Mouse (Mus musculus) liver, embryonic 11.5 days (tissue): ENCODE measurements at regions not wholly inside any gene's neighbourhood (a gene's known extent, or its start where the extent isn't known, plus 50 kb on each side); places are given as distances from the start of the nearest gene placed in this dataset. TPM values are rescaled to one million over a fixed set of nuclear protein-coding genes. Genes with fewer than 3 reads are reported as not detected.

ENCODE experiments used
- ATAC-seq: fragments of 200-750 bp; cut with Nextera tagmentation; replicated peaks from 2 replicates; pipeline ENCODE4 v1.8.0; 2017; ENCODE audit warnings: moderate number of reproducible peaks, mild to moderate bottlenecking, moderate TSS enrichment, moderate library complexity; ENCODE audit not compliant: low FRiP score
- DNase-seq: peaks from one replicate; pipeline ENCODE4 v3.0.0-alpha.2; 2017; ENCODE audit warnings: low spot score
- H3K27ac ChIP-seq: fragments of 300-500 bp; sonication (generic); 2 replicates; pipeline ENCODE4 v1.5.1; 2014; ENCODE audit warnings: mild to moderate bottlenecking, low read depth, low read length, control low read depth
- H3K27me3 ChIP-seq: fragments of 300-500 bp; sonication (generic); replicated peaks from 2 replicates; pipeline ENCODE4 v1.6.1; 2014; ENCODE audit warnings: low read length, mixed read lengths; ENCODE audit not compliant: control insufficient read depth, insufficient read depth
- H3K36me3 ChIP-seq: fragments of 300-500 bp; sonication (generic); 2 replicates; pipeline ENCODE4 v1.6.1; 2014; ENCODE audit warnings: mild to moderate bottlenecking, low read length, moderate library complexity, mixed read lengths; ENCODE audit not compliant: control insufficient read depth, insufficient read depth
- H3K4me1 ChIP-seq: fragments of 300-500 bp; sonication (generic); replicated peaks from 2 replicates; pipeline ENCODE4 v1.6.1; 2014; ENCODE audit warnings: low read length, mixed read lengths; ENCODE audit not compliant: control insufficient read depth, insufficient read depth
- H3K4me2 ChIP-seq: fragments of 300-500 bp; sonication (generic); 2 replicates; pipeline ENCODE4 v1.6.1; 2014; ENCODE audit warnings: mild to moderate bottlenecking, control low read depth, moderate library complexity
- H3K4me3 ChIP-seq: fragments of 300-500 bp; sonication (generic); 2 replicates; pipeline ENCODE4 v1.5.1; 2014; ENCODE audit warnings: low read depth, low read length, control low read depth
- H3K9ac ChIP-seq: fragments of 300-500 bp; sonication (generic); 2 replicates; pipeline ENCODE4 v1.6.1; 2014; ENCODE audit warnings: low read depth, low read length, control low read depth
- H3K9me3 ChIP-seq: fragments of 300-500 bp; sonication (generic); 2 replicates; pipeline ENCODE4 v1.6.1; 2016; ENCODE audit warnings: low read length, inconsistent platforms, mixed read lengths; ENCODE audit not compliant: control insufficient read depth
- WGBS: fragments of 180-500 bp; shearing (Covaris S2); extraction: QIAGEN DNeasy Blood & Tissue Kit; methylation state at CpG from one replicate; pipeline ENCODE4 v1.1.7; 2014; 5-methylcytosine and 5-hydroxymethylcytosine counted together
- microRNA-seq: library from miRNA; unstranded; fragments of <30 nt; microRNA quantifications from one replicate; pipeline ENCODE4, GENCODE M21; 2017; ENCODE audit warnings: borderline number of aligned reads

- DNase-seq = no peak
- ATAC-seq = no peak
- Histone ChIP-seq H3K9ac (no peak overlapping the region), H3K4me3 (no peak overlapping the region), H3K4me2 (no peak overlapping the region), H3K27ac (no peak overlapping the region), H3K36me3 (no peaks in the 10 kb centered on the region), H3K9me3 (no peaks in the 10 kb centered on the region), H3K4me1 (no peaks in the 10 kb centered on the region), H3K27me3 (no peaks in the 10 kb centered on the region)
These were observed 69.3 kb upstream of the Adamts16 start for GRCm38 (mm10) chr13:70910934-70911333.

GRCm38 (mm10) chr13:70904834-70905233 lies 63.2 kb upstream of the Adamts16 start:
- DNase-seq = no peak
- no peak overlapping the region for H3K4me2 ChIP-seq
- no peak overlapping the region for H3K4me3 ChIP-seq
- no peak overlapping the region for H3K9ac ChIP-seq
- H3K4me1 ChIP-seq = no peaks in the 10 kb centered on the region
- H3K9me3 ChIP-seq = no peaks in the 10 kb centered on the region
- no peaks in the 10 kb centered on the region for H3K27me3 ChIP-seq
- no peak for ATAC-seq
- H3K36me3 ChIP-seq = no peaks in the 10 kb centered on the region
- H3K27ac ChIP-seq = no peak overlapping the region

GRCm38 (mm10) chr13:70903831-70904230 lies 62.2 kb upstream of the Adamts16 start:
- no peak overlapping the region for H3K4me2 ChIP-seq
- H3K9ac ChIP-seq = no peak overlapping the region
- ATAC-seq (no peak), DNase-seq (no peak)
- H3K36me3 ChIP-seq = no peaks in the 10 kb centered on the region
- 73% methylated on average over 8 of the region's 8 CpGs for WGBS
- H3K4me1 ChIP-seq = no peaks in the 10 kb centered on the region
- H3K9me3 ChIP-seq = no peaks in the 10 kb centered on the region
- no peak overlapping the region for H3K27ac ChIP-seq
- H3K4me3 ChIP-seq = no peak overlapping the region
- H3K27me3 ChIP-seq = no peaks in the 10 kb centered on the region

GRCm38 (mm10) chr13:70903150-70903549 lies 61.5 kb upstream of the Adamts16 start:
- Histone ChIP-seq H3K4me1 (no peaks in the 10 kb centered on the region), H3K36me3 (no peaks in the 10 kb centered on the region), H3K4me3 (no peak overlapping the region), H3K27me3 (no peaks in the 10 kb centered on the region), H3K9ac (no peak overlapping the region), H3K27ac (no peak overlapping the region), H3K9me3 (no peaks in the 10 kb centered on the region), H3K4me2 (no peak overlapping the region)
- WGBS = 74% methylated on average over 2 of the region's 2 CpGs
- ATAC-seq (no peak), DNase-seq (no peak)

GRCm38 (mm10) chr13:70902727-70903126 lies 61.1 kb upstream of the Adamts16 start:
- no peak overlapping the region for H3K4me2 ChIP-seq
- no peaks in the 10 kb centered on the region for H3K9me3 ChIP-seq
- no peaks in the 10 kb centered on the region for H3K4me1 ChIP-seq
- no peaks in the 10 kb centered on the region for H3K36me3 ChIP-seq
- DNase-seq = no peak
- no peak for ATAC-seq
- H3K9ac ChIP-seq = no peak overlapping the region
- no peak overlapping the region for H3K27ac ChIP-seq
- 52% methylated on average over 10 of the region's 10 CpGs for WGBS
- H3K4me3 ChIP-seq = no peak overlapping the region
- no peaks in the 10 kb centered on the region for H3K27me3 ChIP-seq

- no peaks in the 10 kb centered on the region for H3K9me3 ChIP-seq
- no peaks in the 10 kb centered on the region for H3K36me3 ChIP-seq
- no peak overlapping the region for H3K4me3 ChIP-seq
- 68% methylated on average over 5 of the region's 5 CpGs for WGBS
- no peak overlapping the region for H3K4me2 ChIP-seq
- no peak for DNase-seq
- H3K4me1 ChIP-seq = no peaks in the 10 kb centered on the region
- ATAC-seq = no peak
- H3K27ac ChIP-seq = no peak overlapping the region
- H3K27me3 ChIP-seq = no peaks in the 10 kb centered on the region
- no peak overlapping the region for H3K9ac ChIP-seq
These were observed 50.0 kb upstream of the Adamts16 start for GRCm38 (mm10) chr13:70891634-70892033.

Small RNA genes in the stretch of these regions (microRNA-seq; reads per million reads assigned to microRNA genes)
- gene Mir466f-4 = not detected
